Mouse (Mus musculus) midbrain, postnatal 0 days (tissue): ENCODE measurements around the gene Rmdn2. TPM values are rescaled to one million over a fixed set of nuclear protein-coding genes. Genes with fewer than 3 reads are reported as not detected.
A peak's percentile ranks its signal among the peaks of the same experiment; 100 is the strongest.

Experiments used
- ATAC-seq: fragments of 200-750 bp; cut with Nextera tagmentation; 2 replicates; pipeline ENCODE4 v1.8.0; 2017; ENCODE audit warnings: moderate number of reproducible peaks, mild to moderate bottlenecking, moderate TSS enrichment, moderate library complexity; ENCODE audit not compliant: low FRiP score
- DNase-seq: peaks from one replicate; pipeline ENCODE4 v3.0.0-alpha.2; 2015; ENCODE audit warnings: low spot score
- H3K27ac ChIP-seq: fragments of 300-500 bp; sonication (generic); 2 replicates; pipeline ENCODE4 v1.5.1; 2014; ENCODE audit warnings: low read depth, mild to moderate bottlenecking, low read length, mixed read lengths
- H3K27me3 ChIP-seq: fragments of 300-500 bp; sonication (generic); 2 replicates; pipeline ENCODE4 v1.6.1; 2014; ENCODE audit warnings: low read length, control low read depth, mixed read lengths; ENCODE audit not compliant: insufficient read depth
- H3K36me3 ChIP-seq: fragments of 300-500 bp; sonication (generic); 2 replicates; pipeline ENCODE4 v1.6.1; 2014; ENCODE audit warnings: low read length, control low read depth, mixed read lengths; ENCODE audit not compliant: insufficient read depth
- H3K4me1 ChIP-seq: fragments of 300-500 bp; sonication (generic); 2 replicates; pipeline ENCODE4 v1.6.1; 2014; ENCODE audit warnings: mild to moderate bottlenecking, control low read depth, antibody characterized with exemption, low read length, mixed read lengths; ENCODE audit not compliant: insufficient read depth
- H3K4me2 ChIP-seq: fragments of 300-500 bp; sonication (generic); 2 replicates; pipeline ENCODE4 v1.6.1; 2014; ENCODE audit warnings: low read depth, mild to moderate bottlenecking, low read length, mixed read lengths; ENCODE audit not compliant: poor library complexity, severe bottlenecking
- H3K4me3 ChIP-seq: fragments of 300-500 bp; sonication (generic); 2 replicates; pipeline ENCODE4 v1.5.1; 2014; ENCODE audit warnings: low read depth, mild to moderate bottlenecking, low read length, moderate library complexity
- H3K9ac ChIP-seq: fragments of 300-500 bp; sonication (generic); replicated peaks from 2 replicates; pipeline ENCODE4 v1.6.1; 2014; ENCODE audit warnings: mild to moderate bottlenecking, low read length, moderate library complexity, mixed read lengths; ENCODE audit not compliant: poor library complexity, severe bottlenecking
- H3K9me3 ChIP-seq: fragments of 300-500 bp; sonication (generic); 2 replicates; pipeline ENCODE4 v1.6.1; 2016; ENCODE audit warnings: low read length, control low read depth
- CTCF ChIP-seq: IDR thresholded peaks from 2 replicates; pipeline ENCODE4 v1.5.1; 2016; ENCODE audit warnings: antibody characterized with exemption, mild to moderate bottlenecking
- WGBS: fragments of 180-500 bp; shearing (Covaris S2); extraction: QIAGEN DNeasy Blood & Tissue Kit; methylation state at CpG from one replicate; pipeline ENCODE4 v1.1.7; 2014; 5-methylcytosine and 5-hydroxymethylcytosine counted together
- polyA plus RNA-seq: library from polyadenylated mRNA; unstranded; fragments of >200 nt; fragmentation: Nextera tagmentation; extraction: Ambion mirVana; gene quantifications from 2 replicates; pipeline ENCODE4 v1.2.1, GENCODE M21; 2015
- total RNA-seq: library from RNA; depleted of rRNA; stranded (reverse); fragments of >200 nt; gene quantifications from 2 replicates; pipeline ENCODE4 v1.2.3, GENCODE M21; 2014

Rmdn2 gene
- total and polyA plus RNA-seq, 2 experiments from 2014 or later: 2.8 to 10.7 TPM

DNA sequence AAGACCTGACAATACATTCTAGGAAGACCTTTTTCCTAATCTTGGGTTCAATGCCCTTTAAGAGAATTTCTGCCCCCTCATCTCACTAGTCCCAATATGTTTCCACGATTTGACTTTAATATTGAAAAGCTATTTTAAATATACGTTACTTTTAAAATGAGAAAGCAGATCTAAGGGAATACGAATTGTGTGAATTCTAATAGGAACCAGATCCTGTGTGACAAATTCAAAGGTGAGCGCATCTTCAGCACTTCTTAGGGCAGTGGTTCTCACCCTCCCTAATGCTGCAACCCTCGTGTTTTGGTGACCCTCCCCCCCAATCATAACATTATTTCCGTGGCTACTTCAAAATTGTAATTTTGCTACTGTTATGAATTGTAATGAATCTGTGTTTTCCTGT is 100.3 kb downstream of the Rmdn2 start:
- H3K4me2 ChIP-seq: no peak overlapping the region

GRCm38 (mm10) chr17:79712536-79712935 is 100.9 kb downstream of the Rmdn2 start:
- Histone ChIP-seq H3K27me3 (peaks cover 33% of the 10 kb centered on the region), H3K27ac (no peak overlapping the region), H3K4me2 (no peak overlapping the region), H3K4me3 (no peak overlapping the region), H3K9me3 (no peaks in the 10 kb centered on the region), H3K9ac (no peak overlapping the region), H3K36me3 (no peaks in the 10 kb centered on the region), H3K4me1 (peaks cover 21% of the 10 kb centered on the region; the same call in 1 of the 2 replicates)
- TF ChIP-seq CTCF: no peak
- DNase-seq (no peak), ATAC-seq (no peak)
- 4% methylated on average over 9 of the region's 9 CpGs for WGBS

More for the DNA sequence above, 100.3 kb downstream of the Rmdn2 start:
- no peaks in the 10 kb centered on the region for H3K9me3 ChIP-seq
- no peak overlapping the region for H3K9ac ChIP-seq
- DNase-seq: no peak
- H3K4me3 ChIP-seq: no peak overlapping the region
- TF ChIP-seq CTCF: no peak
- no peak overlapping the region for H3K27ac ChIP-seq
- H3K4me1 ChIP-seq: peaks cover 21% of the 10 kb centered on the region; the same call in 1 of the 2 replicates
- peaks cover 33% of the 10 kb centered on the region for H3K27me3 ChIP-seq
- H3K36me3 ChIP-seq: no peaks in the 10 kb centered on the region
- 11% methylated on average over 6 of the region's 6 CpGs for WGBS
- no peak for ATAC-seq

- WGBS: 1% methylated on average over 24 of the region's 24 CpGs
- Histone ChIP-seq H3K9me3 (no peaks in the 10 kb centered on the region), H3K27ac (no peak overlapping the region), H3K4me3 (peak overlapping the region; percentile 43), H3K9ac (0 out of 2 replicates have a peak overlapping the region, but pooled peaks have one; percentile 24), H3K4me2 (peak overlapping the region; percentile 92), H3K4me1 (peaks cover 21% of the 10 kb centered on the region; the same call in 1 of the 2 replicates), H3K36me3 (no peaks in the 10 kb centered on the region), H3K27me3 (peaks cover 33% of the 10 kb centered on the region)
- no peak for DNase-seq
- ATAC-seq: no peak
- TF ChIP-seq CTCF: no peak
These were observed 101.6 kb downstream of the Rmdn2 start for GRCm38 (mm10) chr17:79713276-79713642.

GRCm38 (mm10) chr17:79713643-79714367 is 102.1 kb downstream of the Rmdn2 start:
- peak; percentile 40 for DNase-seq
- peak; percentile 48 for ATAC-seq
- H3K4me1 ChIP-seq: peaks cover 21% of the 10 kb centered on the region; the same call in 1 of the 2 replicates
- WGBS: under 1% methylated on average over 63 of the region's 63 CpGs
- TF ChIP-seq CTCF: no peak
- peak overlapping the region; percentile 43 for H3K4me3 ChIP-seq
- H3K27me3 ChIP-seq: peaks cover 33% of the 10 kb centered on the region
- 0 out of 2 replicates have a peak overlapping the region, but pooled peaks have one; percentile 24 for H3K9ac ChIP-seq
- no peak overlapping the region for H3K27ac ChIP-seq
- H3K36me3 ChIP-seq: no peaks in the 10 kb centered on the region
- peak overlapping the region; percentile 92 for H3K4me2 ChIP-seq
- H3K9me3 ChIP-seq: no peaks in the 10 kb centered on the region

GRCm38 (mm10) chr17:79714368-79714895 is 102.8 kb downstream of the Rmdn2 start:
- no peak for TF ChIP-seq CTCF
- under 1% methylated on average over 16 of the region's 16 CpGs for WGBS
- Histone ChIP-seq H3K4me1 (peaks cover 21% of the 10 kb centered on the region; the same call in 1 of the 2 replicates), H3K27me3 (peaks cover 32% of the 10 kb centered on the region), H3K36me3 (no peaks in the 10 kb centered on the region), H3K27ac (no peak overlapping the region), H3K9me3 (no peaks in the 10 kb centered on the region), H3K9ac (no peak overlapping the region), H3K4me3 (peak overlapping the region; percentile 43), H3K4me2 (peak overlapping the region; percentile 92)
- ATAC-seq (no peak), DNase-seq (no peak)
